Mouse (Mus musculus) cerebellum, adult (tissue): Measurements from ENCODE around the gene Hrnr.

Source experiments
- ATAC-seq: cut with Nextera tagmentation; 2 replicates; pipeline ENCODE4 v1.9.2; 2017; ENCODE audit warnings: mild to moderate bottlenecking, moderate library complexity, mixed read lengths; ENCODE audit not compliant: insufficient number of reproducible peaks, low FRiP score, low TSS enrichment

The Hrnr gene

DNA sequence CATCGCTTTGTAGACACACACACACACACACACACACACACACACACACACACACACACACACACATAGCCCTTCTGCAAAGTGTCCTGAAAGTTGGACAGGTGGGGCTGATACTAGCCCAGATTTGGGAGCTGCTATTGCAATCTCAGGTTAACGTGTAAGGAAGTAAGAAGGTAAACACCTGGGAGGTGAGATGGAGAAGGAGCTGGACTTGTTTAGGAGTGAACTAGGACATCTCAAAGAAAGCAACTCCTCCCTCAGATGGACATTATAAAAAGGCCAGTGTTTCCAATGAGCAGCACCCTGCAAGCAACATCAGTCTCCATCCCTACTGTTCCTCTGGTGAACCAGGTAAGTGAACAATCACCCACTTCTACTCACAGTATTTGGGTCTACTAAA, at the start of gene Hrnr:
Gene Hrnr, plus strand, starts transcription at position 301 of the 400 bp plus-strand sequence.
- ATAC-seq, result no peak

DNA sequence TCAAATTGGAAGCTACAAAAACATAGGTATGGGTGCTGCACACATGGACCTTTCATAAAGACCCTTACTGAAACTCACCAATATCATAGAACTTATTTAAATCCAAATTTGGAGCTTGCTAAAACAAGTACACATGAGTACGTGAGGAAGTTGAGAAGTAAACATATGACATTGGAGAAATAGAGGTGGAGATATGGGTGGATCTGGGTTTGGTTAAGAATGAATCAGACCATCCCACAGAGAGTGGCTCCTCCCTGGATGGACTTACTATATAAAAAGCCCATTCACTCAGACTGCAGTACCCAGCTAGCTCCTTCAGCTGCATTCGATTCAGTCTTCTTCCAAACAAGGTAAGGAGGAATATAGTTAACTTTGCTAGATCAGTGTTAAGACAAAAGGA, 46.3 kb upstream of the Hrnr start, which contains the start of gene Flg:
Gene Flg, plus strand, starts transcription at position 301 of the 400 bp plus-strand sequence.
- ATAC-seq, result no peak

- no peak for ATAC-seq
Measured at GRCm38 (mm10) chr3:93297542-93297941, 22.0 kb upstream of the Hrnr start.

- no peak for ATAC-seq
Measured at GRCm38 (mm10) chr3:93299832-93300231, 19.7 kb upstream of the Hrnr start.

- no peak for ATAC-seq
Measured at GRCm38 (mm10) chr3:93301896-93302295, 17.7 kb upstream of the Hrnr start.

GRCm38 (mm10) chr3:93306142-93306541, 13.4 kb upstream of the Hrnr start:
- no peak for ATAC-seq

GRCm38 (mm10) chr3:93311371-93311770, 8.2 kb upstream of the Hrnr start:
- no peak for ATAC-seq

DNA sequence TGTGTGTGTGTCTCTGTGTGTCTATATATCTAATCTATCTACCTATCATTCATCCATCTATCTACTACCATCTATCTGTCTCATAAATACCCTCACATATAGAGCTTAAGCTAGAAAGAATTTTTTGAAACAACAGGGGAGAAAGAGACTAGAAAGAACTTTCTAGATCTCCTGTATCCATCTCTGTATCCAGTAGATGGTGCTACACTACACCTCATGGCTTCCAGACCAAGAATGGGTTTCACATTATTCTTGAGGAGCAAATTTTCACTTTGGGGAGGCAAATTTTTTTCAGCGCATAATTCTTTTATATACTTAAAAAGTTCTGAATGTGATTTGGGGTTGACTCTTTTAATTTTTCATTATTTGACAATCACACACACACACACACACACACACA, 5.2 kb upstream of the Hrnr start:
- ATAC-seq, result no peak

DNA sequence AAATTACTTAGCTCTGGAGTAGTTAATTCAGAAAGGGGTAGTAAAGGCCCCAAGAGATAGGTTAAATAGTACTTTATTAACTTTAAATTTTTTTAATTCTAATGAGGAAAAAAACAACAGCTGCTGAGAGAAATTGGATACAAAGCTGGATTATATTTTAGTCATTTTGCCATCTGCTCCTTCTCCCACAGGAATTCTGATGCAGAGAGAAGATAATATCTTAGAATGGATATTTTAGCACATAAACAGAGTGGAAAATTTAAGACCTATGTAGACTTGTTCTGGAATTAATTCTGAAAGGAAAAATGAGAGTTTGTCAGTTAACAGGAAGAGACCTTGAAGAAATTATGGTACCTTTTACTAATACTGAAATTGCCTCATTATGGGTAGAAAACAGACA, 18.2 kb downstream of the Hrnr start:
- no peak for ATAC-seq

GRCm38 (mm10) chr3:93340021-93340420, 20.5 kb downstream of the Hrnr start:
- no peak for ATAC-seq

GRCm38 (mm10) chr3:93346896-93347295, 27.3 kb downstream of the Hrnr start:
- ATAC-seq, result no peak

GRCm38 (mm10) chr3:93360045-93360444, 40.5 kb downstream of the Hrnr start:
- no peak for ATAC-seq

DNA sequence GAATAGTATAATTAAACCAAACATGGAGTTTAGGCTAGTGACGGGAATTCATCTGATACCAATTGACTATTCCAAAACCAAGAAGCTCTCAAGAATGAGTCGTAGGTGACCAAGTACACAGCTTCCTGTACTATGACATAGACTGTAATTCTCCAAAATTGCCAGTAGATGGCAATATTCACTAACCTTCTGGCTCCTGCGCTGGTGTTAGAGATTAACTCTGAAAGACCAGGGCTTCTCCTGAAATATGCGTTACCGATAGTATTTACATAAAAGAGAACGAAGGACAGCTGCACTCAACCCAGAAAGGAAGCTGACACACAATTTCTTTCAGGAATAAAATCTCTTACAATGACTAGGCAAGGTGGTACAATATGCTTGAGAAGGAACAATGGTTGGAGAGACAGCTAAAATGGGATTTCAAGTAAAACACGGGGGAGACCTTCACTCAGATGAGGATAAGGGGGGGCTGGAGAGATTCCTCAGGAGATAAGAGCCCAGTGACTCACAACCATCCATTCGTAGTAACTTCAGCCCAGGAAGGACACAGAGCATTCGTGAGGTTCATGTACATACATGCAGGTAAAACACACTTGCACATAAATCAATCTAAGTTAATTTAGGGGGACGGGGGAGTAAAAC, 42.5 kb downstream of the Hrnr start:
- ATAC-seq, result peak; percentile 71; the same call in 1 of the 2 replicates

GRCm38 (mm10) chr3:93366966-93367575, 47.5 kb downstream of the Hrnr start:
- no peak for ATAC-seq

GRCm38 (mm10) chr3:93368171-93368570, 48.6 kb downstream of the Hrnr start:
- ATAC-seq, result no peak

DNA sequence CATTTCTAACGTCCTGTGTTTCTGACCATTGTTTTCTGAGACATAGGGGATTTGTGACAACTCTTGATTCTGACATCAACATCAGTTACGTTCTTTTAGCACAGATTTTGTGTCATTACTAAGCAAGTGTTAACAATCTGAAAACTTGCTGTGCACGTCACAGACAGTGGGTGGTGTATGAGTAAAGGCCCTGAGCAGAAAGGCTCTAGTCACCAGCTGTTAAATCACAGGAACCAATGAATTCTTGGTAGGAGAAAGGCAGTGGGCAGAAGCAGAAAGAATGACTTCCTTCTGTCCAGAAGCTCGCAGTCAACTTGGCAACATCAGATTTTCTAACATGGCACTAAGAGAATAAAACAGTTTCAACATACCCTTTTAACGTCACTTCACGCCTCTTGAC, 53.9 kb downstream of the Hrnr start:
- no peak for ATAC-seq

- no peak for ATAC-seq
Measured at GRCm38 (mm10) chr3:93375196-93375595, 55.6 kb downstream of the Hrnr start.

- ATAC-seq, result no peak
Measured at GRCm38 (mm10) chr3:93375601-93376000, 56.1 kb downstream of the Hrnr start.

DNA sequence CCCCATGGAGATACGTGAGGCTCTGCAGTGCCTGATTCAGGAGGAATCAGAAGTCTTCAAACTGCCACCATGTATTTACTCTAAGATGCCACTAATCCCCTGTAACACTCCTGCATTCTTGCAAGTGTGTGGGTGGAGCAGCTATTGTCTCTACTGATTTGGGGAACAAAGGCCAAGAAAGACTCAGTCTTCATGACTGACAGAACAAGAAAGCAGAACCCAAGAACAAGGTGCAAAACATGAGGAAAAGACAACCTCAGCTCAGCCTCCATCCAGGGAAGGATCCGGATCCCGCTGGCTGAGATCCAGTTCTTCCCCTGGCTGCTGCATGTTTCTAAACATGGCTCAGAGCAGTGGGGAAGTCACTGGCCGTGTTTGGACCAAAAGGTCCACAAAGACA, 58.6 kb downstream of the Hrnr start:
- ATAC-seq, result no peak
